Mouse (Mus musculus): ENCODE results near the gene Gm20777. TPM values are rescaled to one million over a fixed set of nuclear protein-coding genes. Genes with fewer than 3 reads are reported as not detected.
"Not testable (repeated sequence)": the region's sequence is repeated elsewhere in the genome, so short reads cannot be mapped to it uniquely, and the experiment has no call there.

The Gm20777 gene
- polyA plus RNA-seq (2015; fragmentation: Nextera tagmentation; extraction: Ambion mirVana), result not detected in 2 replicates

DNA sequence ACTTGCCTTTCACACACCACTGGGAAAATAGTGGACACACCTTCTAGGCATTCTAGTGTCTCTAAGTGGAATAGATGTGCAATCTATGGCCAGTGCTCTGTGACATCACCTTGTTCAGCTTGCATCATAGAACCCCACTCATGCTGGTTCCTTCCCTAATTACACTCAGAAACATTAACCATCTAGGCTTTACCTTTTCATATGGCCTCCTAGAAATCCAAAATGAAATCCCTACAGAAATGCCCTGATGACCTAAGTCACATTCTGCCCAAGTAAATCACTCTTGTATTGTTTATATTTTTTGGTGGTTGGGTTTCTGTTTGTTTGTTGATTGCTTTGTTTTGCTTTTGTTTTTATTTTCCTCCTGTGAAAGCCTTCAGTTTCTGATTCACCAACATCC lies at the start of gene Gm20777:
Gm20777 (minus strand) TSS at position 101 of the 400 bp plus-strand sequence.
- not testable (repeated sequence) for H3K4me3 ChIP-seq, H3K9me3 ChIP-seq

DNA sequence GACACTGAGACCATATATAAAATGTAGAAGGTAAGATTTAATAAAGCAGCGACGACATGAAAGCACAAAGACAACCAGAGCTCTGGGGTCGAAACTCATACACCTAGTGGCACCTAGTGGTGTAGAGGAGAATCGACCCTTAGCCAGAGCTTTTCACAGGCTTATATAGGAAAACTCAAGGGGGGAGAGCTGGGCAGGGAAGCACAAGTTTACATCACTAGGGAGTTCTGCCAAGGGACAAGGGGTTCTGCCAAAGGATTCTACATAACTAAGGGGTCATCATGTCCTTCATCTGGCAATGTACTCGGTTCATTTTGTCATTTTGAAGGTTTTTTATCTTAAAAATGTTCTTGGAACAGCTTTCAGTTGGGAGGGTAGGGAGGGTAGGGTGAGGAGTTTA lies 42.7 kb downstream of the Gm20777 start:
- not testable (repeated sequence) for H3K36me3 ChIP-seq; H3K9me3 ChIP-seq; H3K4me3 ChIP-seq; H3K27me3 ChIP-seq; H3K27ac ChIP-seq (replicated peaks); H3K4me2 ChIP-seq (replicated peaks); H3K9ac ChIP-seq (replicated peaks); H3K4me1 ChIP-seq; ATAC-seq (replicated peaks)
- 60% methylated on average over 1 of the region's 5 CpGs for WGBS

More for the DNA sequence above, at the start of gene Gm20777:
- H3K9ac ChIP-seq (replicated peaks); ATAC-seq (replicated peaks); H3K4me2 ChIP-seq (replicated peaks); H3K27ac ChIP-seq (replicated peaks); H3K27me3 ChIP-seq; H3K36me3 ChIP-seq; H3K4me1 ChIP-seq: not testable (repeated sequence)

GRCm38 (mm10) chrY:10708761-10709160 lies 43.5 kb downstream of the Gm20777 start:
- H3K4me1 ChIP-seq; H3K27me3 ChIP-seq; H3K9ac ChIP-seq (replicated peaks); H3K4me3 ChIP-seq; ATAC-seq (replicated peaks); H3K9me3 ChIP-seq; H3K27ac ChIP-seq (replicated peaks); H3K4me2 ChIP-seq (replicated peaks); H3K36me3 ChIP-seq: not testable (repeated sequence)
- 93% methylated on average over 28 of the region's 30 CpGs for WGBS

DNA sequence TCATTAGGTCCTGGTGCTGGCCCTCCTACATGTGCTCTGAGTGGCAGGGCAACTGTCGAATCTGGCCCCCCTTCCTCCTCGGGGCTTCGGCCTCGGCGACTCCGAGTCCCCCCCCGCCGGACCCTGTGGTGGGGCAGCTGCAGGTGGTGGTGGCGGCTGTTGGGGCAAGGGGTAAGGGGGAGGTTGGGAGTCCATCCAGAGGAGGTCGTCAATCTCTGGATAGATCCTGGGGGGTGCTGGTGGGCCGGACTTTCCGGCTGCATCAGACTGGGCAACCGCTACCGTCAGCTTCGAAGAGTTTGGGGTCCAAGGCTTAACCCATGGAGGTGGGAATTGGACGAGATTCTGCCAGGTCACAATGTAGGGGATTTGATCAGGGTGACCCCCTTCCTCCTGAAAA lies 44.0 kb downstream of the Gm20777 start:
- ATAC-seq (replicated peaks); H3K9ac ChIP-seq (replicated peaks); H3K4me3 ChIP-seq; H3K27ac ChIP-seq (replicated peaks); H3K36me3 ChIP-seq; H3K27me3 ChIP-seq; H3K9me3 ChIP-seq; H3K4me1 ChIP-seq; H3K4me2 ChIP-seq (replicated peaks): not testable (repeated sequence)
- WGBS, result 89% methylated on average over 15 of the region's 16 CpGs

GRCm38 (mm10) chrY:10706686-10707085 lies 45.6 kb downstream of the Gm20777 start:
- 98% methylated on average over 6 of the region's 7 CpGs for WGBS
- H3K27me3 ChIP-seq; H3K9me3 ChIP-seq; H3K27ac ChIP-seq (replicated peaks); H3K36me3 ChIP-seq; H3K4me2 ChIP-seq (replicated peaks); ATAC-seq (replicated peaks); H3K4me1 ChIP-seq; H3K9ac ChIP-seq (replicated peaks); H3K4me3 ChIP-seq: not testable (repeated sequence)

Other genes with a start within 250 kb of the Gm20777 start
- not detected in 2 replicates for gene Gm20737, start 216.4 kb downstream of the Gm20777 start, polyA plus RNA-seq (2015; fragmentation: Nextera tagmentation; extraction: Ambion mirVana)
- gene Gm21775, start 199.0 kb downstream of the Gm20777 start, polyA plus RNA-seq (2015; fragmentation: Nextera tagmentation; extraction: Ambion mirVana), result not detected in 2 replicates
- not detected in 2 replicates for gene Gm21900, start 136.1 kb downstream of the Gm20777 start, polyA plus RNA-seq (2015; fragmentation: Nextera tagmentation; extraction: Ambion mirVana)

All from forebrain, embryonic 15.5 days (tissue).